Mouse (Mus musculus): ENCODE data around the gene Mmrn1. TPM values are rescaled to one million over a fixed set of nuclear protein-coding genes. Genes with fewer than 3 reads are reported as not detected.

Gene Mmrn1
- total and polyA plus RNA-seq, 2 experiments from 2014 or later: 1.1 to 1.9 TPM

- H3K9ac ChIP-seq (replicated peaks; ENCODE audit: low read length): no peak overlapping the region
- ATAC-seq (no peak), DNase-seq (ENCODE audit: low spot score) (no peak)
- no peak overlapping the region for H3K27ac ChIP-seq
- H3K36me3 ChIP-seq (ENCODE audit: insufficient read depth, low read length): no peaks in the 10 kb centered on the region
- 72% methylated on average over 1 of the region's 1 CpGs for WGBS
- H3K27me3 ChIP-seq (ENCODE audit: insufficient read depth, low read length): no peaks in the 10 kb centered on the region
- H3K4me3 ChIP-seq (ENCODE audit: low read length): no peak overlapping the region
- H3K4me1 ChIP-seq (ENCODE audit: insufficient read depth, low read length): no peaks in the 10 kb centered on the region
- no peaks in the 10 kb centered on the region for H3K9me3 ChIP-seq (ENCODE audit: low read length)
- no peak for TF ChIP-seq CTCF (IDR thresholded peaks at IDR 0.05; ENCODE audit: low read depth)
- H3K4me2 ChIP-seq (ENCODE audit: low read depth, low read length): no peak overlapping the region
Observed at GRCm38 (mm10) chr6:60996328-60996727, 71.6 kb downstream of the Mmrn1 start.

DNA sequence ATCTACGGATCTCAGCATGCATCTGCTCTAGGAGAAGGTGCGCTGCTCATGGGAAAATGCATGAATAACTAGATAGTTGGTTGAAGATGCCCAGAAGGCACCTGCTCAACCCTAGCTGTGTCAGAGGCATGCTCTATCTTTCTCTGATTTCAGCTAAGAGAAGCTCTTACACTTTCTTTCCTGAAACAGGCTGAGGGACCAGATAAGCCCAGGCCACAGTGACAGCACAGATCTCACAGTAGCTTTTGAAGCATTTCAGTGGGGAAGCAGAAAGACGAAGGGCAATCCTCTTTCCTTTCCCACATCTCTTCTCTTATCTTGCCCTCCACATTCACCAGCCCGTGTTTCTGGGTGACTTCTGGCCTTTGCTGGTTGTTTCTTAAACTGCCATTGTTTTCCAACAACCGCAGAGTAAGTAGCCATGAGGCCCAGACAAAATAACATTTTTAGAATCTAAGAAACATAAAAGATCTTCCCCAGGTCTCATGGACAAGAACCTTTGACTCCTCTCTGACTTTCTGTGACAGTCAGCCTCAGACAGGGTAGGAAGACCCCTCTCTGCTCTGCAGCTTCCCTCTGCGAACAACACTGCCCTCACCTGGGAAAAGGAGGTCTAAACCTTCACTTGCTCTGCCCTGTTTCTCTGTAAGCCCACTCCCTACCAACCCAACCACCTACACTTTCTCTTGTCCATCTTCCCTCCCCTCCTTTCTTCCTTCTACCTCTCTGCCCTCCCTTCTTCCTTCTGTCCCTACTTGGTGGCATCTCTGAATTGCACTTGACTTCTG lies 76.4 kb downstream of the Mmrn1 start:
- no peak overlapping the region for H3K27ac ChIP-seq
- no peak for DNase-seq (ENCODE audit: low spot score)
- no peaks in the 10 kb centered on the region for H3K36me3 ChIP-seq (ENCODE audit: insufficient read depth, low read length)
- H3K9ac ChIP-seq (replicated peaks; ENCODE audit: low read length): no peak overlapping the region
- H3K4me2 ChIP-seq (ENCODE audit: low read depth, low read length): no peak overlapping the region
- no peaks in the 10 kb centered on the region for H3K4me1 ChIP-seq (ENCODE audit: insufficient read depth, low read length)
- TF ChIP-seq CTCF (IDR thresholded peaks at IDR 0.05; ENCODE audit: low read depth): no peak
- H3K9me3 ChIP-seq (ENCODE audit: low read length): no peaks in the 10 kb centered on the region
- ATAC-seq: no peak
- H3K27me3 ChIP-seq (ENCODE audit: insufficient read depth, low read length): no peaks in the 10 kb centered on the region
- WGBS: 89% methylated on average over 6 of the region's 6 CpGs
- no peak overlapping the region for H3K4me3 ChIP-seq (ENCODE audit: low read length)

- H3K27ac ChIP-seq: no peak overlapping the region
- no peaks in the 10 kb centered on the region for H3K9me3 ChIP-seq (ENCODE audit: low read length)
- TF ChIP-seq CTCF (IDR thresholded peaks at IDR 0.05; ENCODE audit: low read depth): no peak
- H3K4me2 ChIP-seq (ENCODE audit: low read depth, low read length): no peak overlapping the region
- no peaks in the 10 kb centered on the region for H3K4me1 ChIP-seq (ENCODE audit: insufficient read depth, low read length)
- no peak overlapping the region for H3K9ac ChIP-seq (replicated peaks; ENCODE audit: low read length)
- H3K4me3 ChIP-seq (ENCODE audit: low read length): no peak overlapping the region
- no peak for DNase-seq (ENCODE audit: low spot score)
- 25% methylated on average over 3 of the region's 3 CpGs for WGBS
- ATAC-seq: no peak
- H3K36me3 ChIP-seq (ENCODE audit: insufficient read depth, low read length): no peaks in the 10 kb centered on the region
- H3K27me3 ChIP-seq (ENCODE audit: insufficient read depth, low read length): no peaks in the 10 kb centered on the region
Observed at GRCm38 (mm10) chr6:61003916-61004765, 79.4 kb downstream of the Mmrn1 start.

- H3K4me1 ChIP-seq (ENCODE audit: insufficient read depth, low read length): no peaks in the 10 kb centered on the region
- H3K4me3 ChIP-seq (ENCODE audit: low read length): no peak overlapping the region
- H3K27ac ChIP-seq: no peak overlapping the region
- no peak overlapping the region for H3K9ac ChIP-seq (replicated peaks; ENCODE audit: low read length)
- no peak for TF ChIP-seq CTCF (IDR thresholded peaks at IDR 0.05; ENCODE audit: low read depth)
- no peaks in the 10 kb centered on the region for H3K9me3 ChIP-seq (ENCODE audit: low read length)
- no peak overlapping the region for H3K4me2 ChIP-seq (ENCODE audit: low read depth, low read length)
- H3K36me3 ChIP-seq (ENCODE audit: insufficient read depth, low read length): no peaks in the 10 kb centered on the region
- DNase-seq (ENCODE audit: low spot score): peak; percentile 23
- 0 out of 2 replicates have a peak, but pooled peaks have one; percentile 29 for ATAC-seq
- 60% methylated on average over 5 of the region's 5 CpGs for WGBS
- no peaks in the 10 kb centered on the region for H3K27me3 ChIP-seq (ENCODE audit: insufficient read depth, low read length)
Observed at GRCm38 (mm10) chr6:61013780-61014179, 89.0 kb downstream of the Mmrn1 start.

- 80% methylated on average over 1 of the region's 1 CpGs for WGBS
- H3K4me1 ChIP-seq (ENCODE audit: insufficient read depth, low read length): no peaks in the 10 kb centered on the region
- ATAC-seq (no peak), DNase-seq (ENCODE audit: low spot score) (no peak)
- TF ChIP-seq CTCF (IDR thresholded peaks at IDR 0.05; ENCODE audit: low read depth): no peak
- H3K9ac ChIP-seq (replicated peaks; ENCODE audit: low read length): no peak overlapping the region
- H3K4me2 ChIP-seq (ENCODE audit: low read depth, low read length): no peak overlapping the region
- no peaks in the 10 kb centered on the region for H3K9me3 ChIP-seq (ENCODE audit: low read length)
- no peak overlapping the region for H3K4me3 ChIP-seq (ENCODE audit: low read length)
- no peaks in the 10 kb centered on the region for H3K27me3 ChIP-seq (ENCODE audit: insufficient read depth, low read length)
- no peaks in the 10 kb centered on the region for H3K36me3 ChIP-seq (ENCODE audit: insufficient read depth, low read length)
- no peak overlapping the region for H3K27ac ChIP-seq
Observed at GRCm38 (mm10) chr6:61019689-61020088, 94.9 kb downstream of the Mmrn1 start.

DNA sequence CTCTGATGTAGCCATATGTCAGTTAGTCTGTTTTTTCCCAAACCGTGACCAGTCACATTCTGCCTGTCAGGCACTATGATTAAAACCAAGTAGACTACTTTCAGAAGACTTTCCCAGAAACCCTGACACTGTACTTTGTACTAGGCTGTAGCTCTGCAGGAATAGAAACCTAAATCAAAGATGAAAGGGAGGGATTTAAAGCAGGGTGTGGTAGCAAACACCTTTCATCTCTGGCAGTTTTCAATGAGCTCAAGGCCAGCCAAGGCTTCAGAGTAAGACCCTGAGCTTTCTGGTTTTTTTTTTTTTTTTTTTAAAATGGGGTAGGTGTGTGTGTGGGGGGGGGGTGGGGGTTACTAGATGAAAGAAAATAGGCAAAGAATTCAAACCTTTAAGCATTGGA lies 96.2 kb downstream of the Mmrn1 start:
- 65% methylated on average over 1 of the region's 1 CpGs for WGBS
- DNase-seq (ENCODE audit: low spot score) (no peak), ATAC-seq (no peak)
- Histone ChIP-seq H3K9me3 (ENCODE audit: low read length) (no peaks in the 10 kb centered on the region), H3K4me3 (ENCODE audit: low read length) (no peak overlapping the region), H3K27me3 (ENCODE audit: insufficient read depth, low read length) (no peaks in the 10 kb centered on the region), H3K36me3 (ENCODE audit: insufficient read depth, low read length) (no peaks in the 10 kb centered on the region), H3K9ac (replicated peaks; ENCODE audit: low read length) (no peak overlapping the region), H3K27ac (no peak overlapping the region), H3K4me1 (ENCODE audit: insufficient read depth, low read length) (no peaks in the 10 kb centered on the region), H3K4me2 (ENCODE audit: low read depth, low read length) (no peak overlapping the region)
- TF ChIP-seq CTCF (IDR thresholded peaks at IDR 0.05; ENCODE audit: low read depth): no peak

Measured in hindbrain, postnatal 0 days (tissue).